Mouse (Mus musculus) hindbrain, postnatal 0 days (tissue): Measurements from ENCODE around the gene Sik3. TPM values are rescaled to one million over a fixed set of nuclear protein-coding genes. Genes with fewer than 3 reads are reported as not detected.

Experiments
- ATAC-seq: fragments of 200-750 bp; cut with Nextera tagmentation; 2 replicates; pipeline ENCODE4 v1.8.0; 2017; ENCODE audit warnings: mild to moderate bottlenecking, moderate TSS enrichment, moderate library complexity
- DNase-seq: peaks from one replicate; pipeline ENCODE4 v3.0.0-alpha.2; 2015; ENCODE audit warnings: low spot score
- H3K27ac ChIP-seq: fragments of 300-500 bp; sonication (generic); 2 replicates; pipeline ENCODE4 v1.5.1; 2014; ENCODE audit warnings: mild to moderate bottlenecking
- H3K27me3 ChIP-seq: fragments of 300-500 bp; sonication (generic); 2 replicates; pipeline ENCODE4 v1.6.1; 2014; ENCODE audit warnings: low read length, mixed read lengths; ENCODE audit not compliant: insufficient read depth
- H3K36me3 ChIP-seq: fragments of 300-500 bp; sonication (generic); 2 replicates; pipeline ENCODE4 v1.6.1; 2014; ENCODE audit warnings: low read length, mixed read lengths; ENCODE audit not compliant: insufficient read depth
- H3K4me1 ChIP-seq: fragments of 300-500 bp; sonication (generic); 2 replicates; pipeline ENCODE4 v1.6.1; 2014; ENCODE audit warnings: antibody characterized with exemption, low read length, mixed read lengths; ENCODE audit not compliant: insufficient read depth
- H3K4me2 ChIP-seq: fragments of 300-500 bp; sonication (generic); 2 replicates; pipeline ENCODE4 v1.6.1; 2014; ENCODE audit warnings: low read depth, mild to moderate bottlenecking, low read length, moderate library complexity, mixed read lengths
- H3K4me3 ChIP-seq: fragments of 300-500 bp; sonication (generic); 2 replicates; pipeline ENCODE4 v1.5.1; 2014; ENCODE audit warnings: low read length
- H3K9ac ChIP-seq: fragments of 300-500 bp; sonication (generic); replicated peaks from 2 replicates; pipeline ENCODE4 v1.6.1; 2014; ENCODE audit warnings: mild to moderate bottlenecking, low read length, moderate library complexity, mixed read lengths
- H3K9me3 ChIP-seq: fragments of 300-500 bp; sonication (generic); 2 replicates; pipeline ENCODE4 v1.6.1; 2016; ENCODE audit warnings: low read length, mixed read lengths
- CTCF ChIP-seq: IDR thresholded peaks from 2 replicates; pipeline ENCODE4 v1.5.1; 2016; ENCODE audit warnings: antibody characterized with exemption, control low read depth, low read depth
- WGBS: fragments of 180-500 bp; shearing (Covaris S2); extraction: QIAGEN DNeasy Blood & Tissue Kit; methylation state at CpG from one replicate; pipeline ENCODE4 v1.1.7; 2014; 5-methylcytosine and 5-hydroxymethylcytosine counted together
- polyA plus RNA-seq: library from polyadenylated mRNA; unstranded; fragments of >200 nt; fragmentation: Nextera tagmentation; extraction: Ambion mirVana; gene quantifications from 2 replicates; pipeline ENCODE4 v1.2.1, GENCODE M21; 2015
- total RNA-seq: library from RNA; depleted of rRNA; stranded (reverse); fragments of >200 nt; gene quantifications from 2 replicates; pipeline ENCODE4 v1.2.3, GENCODE M21; 2014

Sik3 gene
- total and polyA plus RNA-seq, 2 experiments from 2014 or later, result 12.5 to 37.1 TPM

DNA sequence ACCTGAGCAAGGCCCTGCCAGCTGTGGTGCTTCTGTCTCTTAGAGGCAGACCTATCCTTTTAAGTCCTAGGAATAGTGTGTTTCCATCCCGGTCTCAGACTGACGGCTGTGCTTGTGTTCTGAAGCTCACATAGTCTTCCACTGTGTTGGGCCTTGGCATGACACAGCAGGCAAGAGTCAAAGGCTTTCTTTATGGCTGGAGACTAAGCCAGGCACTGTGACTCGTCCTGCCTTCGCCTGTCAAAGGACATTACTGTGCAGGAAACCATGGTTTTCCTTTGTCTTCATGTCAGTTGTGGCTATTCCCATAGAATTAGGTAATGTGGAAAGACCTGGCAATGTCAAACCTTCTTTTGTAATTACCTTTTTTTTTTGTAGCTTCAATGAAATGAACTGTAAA is 144.1 kb downstream of the Sik3 start:
- WGBS, result 32% methylated on average over 4 of the region's 4 CpGs

DNA sequence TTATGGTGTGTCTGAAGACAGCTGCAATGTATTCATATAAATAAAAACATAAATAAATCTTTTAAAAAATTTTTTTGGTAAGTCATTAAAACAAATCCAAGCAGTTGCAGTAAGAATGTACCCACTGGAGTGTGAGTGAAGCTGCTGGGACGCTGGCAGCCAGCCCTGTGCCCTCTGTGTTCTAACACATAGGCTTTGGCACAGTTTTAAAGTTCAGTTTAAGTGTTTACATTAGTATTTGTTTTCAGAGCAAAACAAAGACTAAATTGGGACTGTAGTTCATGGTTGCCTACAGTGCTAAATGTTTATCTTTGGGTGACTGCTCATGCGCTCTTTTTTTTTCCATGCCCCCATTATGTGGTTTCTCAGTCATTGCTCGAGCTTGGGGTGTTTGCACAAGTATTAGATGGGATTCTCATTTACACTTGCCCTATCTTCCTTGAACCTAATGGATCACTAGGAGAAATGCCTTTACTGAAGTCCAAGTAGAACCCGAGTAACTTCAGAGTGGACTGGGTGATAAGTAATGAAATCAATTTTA is 145.7 kb downstream of the Sik3 start:
- no peak for ATAC-seq
- Histone ChIP-seq H3K27me3 (no peaks in the 10 kb centered on the region), H3K36me3 (no peaks in the 10 kb centered on the region), H3K4me2 (no peak overlapping the region), H3K27ac (no peak overlapping the region), H3K9ac (no peak overlapping the region), H3K4me3 (no peak overlapping the region), H3K9me3 (no peaks in the 10 kb centered on the region), H3K4me1 (0 out of 2 replicates have a peak, but pooled peaks cover 4% of the 10 kb centered on the region)
- WGBS, result 51% methylated on average over 4 of the region's 4 CpGs
- no peak for DNase-seq
- no peak for TF ChIP-seq CTCF

More for the DNA sequence above, 144.1 kb downstream of the Sik3 start:
- no peak overlapping the region for H3K4me2 ChIP-seq
- no peaks in the 10 kb centered on the region for H3K9me3 ChIP-seq
- no peak overlapping the region for H3K4me3 ChIP-seq
- H3K36me3 ChIP-seq, result no peaks in the 10 kb centered on the region
- H3K27ac ChIP-seq, result peak overlapping the region; percentile 33; the same call in 1 of the 2 replicates
- peak; percentile 95 for ATAC-seq
- H3K27me3 ChIP-seq, result no peaks in the 10 kb centered on the region
- no peak for TF ChIP-seq CTCF
- peak; percentile 70 for DNase-seq
- 0 out of 2 replicates have a peak, but pooled peaks cover 9% of the 10 kb centered on the region for H3K4me1 ChIP-seq
- no peak overlapping the region for H3K9ac ChIP-seq

DNA sequence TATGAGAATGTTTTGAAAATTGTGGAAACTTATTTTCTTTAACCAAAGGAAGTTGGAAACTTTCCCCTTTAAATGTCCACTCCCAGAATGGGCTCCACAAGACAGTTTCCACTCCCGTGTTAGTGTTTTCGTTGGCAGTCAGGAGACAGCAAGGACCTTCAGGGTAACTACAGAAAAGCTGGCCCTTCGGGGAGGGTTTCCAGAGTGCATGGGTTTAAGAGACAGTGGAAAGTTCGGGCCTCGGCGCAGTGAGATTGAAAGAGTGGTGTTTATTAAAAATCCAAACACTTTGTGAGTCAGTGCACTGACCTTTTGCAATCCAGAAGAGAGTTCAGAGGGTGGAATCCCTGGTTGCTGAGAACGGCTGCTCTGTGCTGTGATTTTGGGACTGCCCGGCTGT is 150.8 kb downstream of the Sik3 start:
- Histone ChIP-seq H3K27ac (no peak overlapping the region), H3K36me3 (no peaks in the 10 kb centered on the region), H3K27me3 (no peaks in the 10 kb centered on the region), H3K4me1 (no peaks in the 10 kb centered on the region), H3K4me3 (no peak overlapping the region), H3K9ac (no peak overlapping the region), H3K4me2 (no peak overlapping the region), H3K9me3 (no peaks in the 10 kb centered on the region)
- DNase-seq (no peak), ATAC-seq (no peak)
- WGBS, result 82% methylated on average over 8 of the region's 8 CpGs
- no peak for TF ChIP-seq CTCF

DNA sequence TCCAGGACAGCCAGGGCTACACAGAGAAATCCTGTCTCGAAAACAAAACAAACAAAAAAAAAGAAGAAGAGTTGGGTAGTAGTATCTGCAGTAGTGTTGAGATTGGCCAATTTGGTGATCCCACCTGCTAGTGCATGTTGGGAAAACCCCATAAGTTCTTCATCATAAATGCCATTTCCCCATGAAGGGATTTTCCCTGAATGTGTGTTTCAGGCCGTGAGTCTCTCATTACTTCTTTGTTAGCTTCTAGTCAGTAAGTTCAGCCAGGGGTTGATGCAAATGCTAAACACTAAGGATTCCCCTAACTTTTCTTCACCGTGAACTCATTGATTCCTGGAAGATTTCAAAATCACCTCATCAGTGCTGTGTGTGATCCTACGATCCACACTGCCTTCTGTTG is 156.2 kb downstream of the Sik3 start:
- Histone ChIP-seq H3K27ac (no peak overlapping the region), H3K4me2 (no peak overlapping the region), H3K27me3 (no peaks in the 10 kb centered on the region), H3K4me1 (no peaks in the 10 kb centered on the region), H3K4me3 (no peak overlapping the region), H3K9ac (no peak overlapping the region), H3K9me3 (no peaks in the 10 kb centered on the region), H3K36me3 (no peaks in the 10 kb centered on the region)
- DNase-seq (no peak), ATAC-seq (no peak)
- no peak for TF ChIP-seq CTCF
- 85% methylated on average over 4 of the region's 4 CpGs for WGBS

DNA sequence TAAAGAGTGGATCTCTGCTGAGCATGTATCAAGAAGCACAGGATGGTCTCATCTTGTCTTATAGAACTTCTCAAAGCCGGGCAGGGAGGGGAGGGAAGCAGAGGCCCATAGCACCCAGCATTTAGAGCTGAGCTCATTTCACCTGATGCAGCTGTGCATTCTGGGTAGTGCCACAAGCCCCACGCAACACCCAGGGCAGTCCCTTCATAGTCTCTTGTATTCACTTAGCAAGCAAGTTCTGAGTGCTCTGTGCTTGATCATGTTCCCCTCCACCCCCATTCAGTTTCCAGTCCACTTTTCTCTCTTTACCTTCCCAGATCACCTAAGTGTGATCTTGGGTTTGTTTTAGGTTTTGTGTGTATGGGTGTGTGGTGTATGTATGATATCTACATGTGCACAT is 159.6 kb downstream of the Sik3 start:
- no peak for ATAC-seq
- no peaks in the 10 kb centered on the region for H3K9me3 ChIP-seq
- no peak overlapping the region for H3K9ac ChIP-seq
- 0 out of 2 replicates have a peak, but pooled peaks cover 4% of the 10 kb centered on the region for H3K4me1 ChIP-seq
- no peak for DNase-seq
- no peaks in the 10 kb centered on the region for H3K27me3 ChIP-seq
- no peak overlapping the region for H3K4me3 ChIP-seq
- TF ChIP-seq CTCF, result no peak
- H3K4me2 ChIP-seq, result no peak overlapping the region
- no peak overlapping the region for H3K27ac ChIP-seq
- no peaks in the 10 kb centered on the region for H3K36me3 ChIP-seq
- 94% methylated on average over 2 of the region's 2 CpGs for WGBS

DNA sequence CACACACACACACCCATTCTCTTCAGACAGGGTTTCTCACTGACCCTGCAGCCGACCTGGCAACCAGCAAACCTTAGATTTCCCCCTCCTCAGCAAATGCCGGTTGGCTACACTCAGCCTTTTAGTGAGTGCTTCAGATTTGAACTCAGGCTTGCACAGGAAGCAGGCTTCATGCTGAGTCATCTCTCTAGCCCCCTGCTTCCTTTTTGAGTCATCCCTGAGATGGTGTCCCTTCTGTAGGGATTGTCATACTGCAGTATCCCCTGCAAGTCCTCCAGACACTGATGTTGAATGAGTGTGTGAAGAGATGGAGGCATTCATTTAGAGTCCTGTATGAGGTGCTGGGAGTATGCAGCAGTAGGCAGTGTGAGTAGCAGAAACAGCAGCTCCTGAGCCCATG is 160.3 kb downstream of the Sik3 start:
- no peak overlapping the region for H3K27ac ChIP-seq
- TF ChIP-seq CTCF, result no peak
- no peaks in the 10 kb centered on the region for H3K27me3 ChIP-seq
- no peaks in the 10 kb centered on the region for H3K36me3 ChIP-seq
- H3K9ac ChIP-seq, result no peak overlapping the region
- H3K9me3 ChIP-seq, result no peaks in the 10 kb centered on the region
- no peak overlapping the region for H3K4me2 ChIP-seq
- DNase-seq (no peak), ATAC-seq (no peak)
- no peak overlapping the region for H3K4me3 ChIP-seq
- H3K4me1 ChIP-seq, result 0 out of 2 replicates have a peak, but pooled peaks cover 4% of the 10 kb centered on the region
- WGBS, result 64% methylated on average over 2 of the region's 2 CpGs

DNA sequence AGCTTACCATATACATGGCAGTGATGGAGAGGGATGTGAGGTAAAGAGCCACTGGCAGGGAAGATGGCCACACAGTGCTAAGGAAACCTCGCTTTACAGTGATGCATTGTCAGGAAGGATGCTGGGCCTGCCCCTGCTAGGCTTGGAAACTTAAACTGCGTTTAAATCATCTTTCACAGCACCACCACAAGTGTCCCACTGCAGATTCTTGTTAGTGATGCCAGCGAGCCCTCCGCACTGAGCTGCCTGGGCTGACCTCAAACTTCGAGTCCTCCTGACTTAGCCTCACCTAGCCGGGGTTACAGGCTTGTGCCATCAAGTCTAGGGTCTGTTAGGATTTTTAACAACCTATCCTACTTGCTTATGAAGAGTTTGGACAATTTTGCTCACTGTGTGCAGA is 161.3 kb downstream of the Sik3 start:
- no peak for TF ChIP-seq CTCF
- WGBS, result 93% methylated on average over 6 of the region's 6 CpGs
- no peak for ATAC-seq
- Histone ChIP-seq H3K9ac (no peak overlapping the region), H3K9me3 (no peaks in the 10 kb centered on the region), H3K4me3 (no peak overlapping the region), H3K4me1 (0 out of 2 replicates have a peak, but pooled peaks cover 4% of the 10 kb centered on the region), H3K27ac (no peak overlapping the region), H3K4me2 (no peak overlapping the region), H3K27me3 (no peaks in the 10 kb centered on the region), H3K36me3 (peaks cover 4% of the 10 kb centered on the region; the same call in 1 of the 2 replicates)
- no peak for DNase-seq
